Mouse (Mus musculus) small intestine, adult 2 months (tissue): Measurements from ENCODE around the gene Nod2. TPM values are rescaled to one million over a fixed set of nuclear protein-coding genes. Genes with fewer than 3 reads are reported as not detected.
A peak's percentile ranks its signal among the peaks of the same experiment; 100 is the strongest.

ENCODE experiments used
- H3K27ac ChIP-seq: fragments of 200-500 bp; 2 replicates; pipeline ENCODE4 v1.5.1; 2012; ENCODE audit warnings: low read depth, low read length, control low read depth, inconsistent platforms; ENCODE audit not compliant: insufficient read depth
- H3K27me3 ChIP-seq: fragments of 200-500 bp; 2 replicates; pipeline ENCODE4 v1.6.1; 2012; ENCODE audit warnings: mild to moderate bottlenecking, moderate library complexity, low read length, inconsistent platforms; ENCODE audit not compliant: control insufficient read depth, insufficient read depth
- H3K36me3 ChIP-seq: fragments of 200-500 bp; 2 replicates; pipeline ENCODE4 v1.6.1; 2012; ENCODE audit warnings: mild to moderate bottlenecking, low read length, control low read depth, inconsistent platforms; ENCODE audit not compliant: control insufficient read depth, insufficient read depth
- H3K4me1 ChIP-seq: fragments of 200-500 bp; 2 replicates; pipeline ENCODE4 v1.6.1; 2012; ENCODE audit warnings: low read length, inconsistent platforms, mixed read lengths; ENCODE audit not compliant: control insufficient read depth, insufficient read depth, insufficient read length
- H3K4me3 ChIP-seq: fragments of 200-500 bp; 2 replicates; pipeline ENCODE4 v1.5.1; 2012; ENCODE audit warnings: low read depth, mild to moderate bottlenecking, control low read depth, inconsistent platforms, low read length, moderate library complexity
- CTCF ChIP-seq: fragments of 200-500 bp; IDR thresholded peaks from 2 replicates; pipeline ENCODE4 v1.5.1; 2012; ENCODE audit warnings: low read depth, mild to moderate bottlenecking, control low read depth, inconsistent platforms, low read length, moderate library complexity, mixed read lengths; ENCODE audit not compliant: insufficient replicate concordance, insufficient read length; ENCODE audit errors: extremely low read depth
- POLR2A ChIP-seq: fragments of 200-500 bp; IDR thresholded peaks from 2 replicates; pipeline ENCODE4 v1.6.1; 2012; ENCODE audit warnings: low read depth, mild to moderate bottlenecking, control low read depth, inconsistent platforms, low read length, moderate library complexity
- WGBS: fragments of 180-500 bp; shearing (Covaris S2); methylation state at CpG from one replicate; pipeline ENCODE4 v1.1.7; 2018; 5-methylcytosine and 5-hydroxymethylcytosine counted together
- polyA plus RNA-seq: library from polyadenylated mRNA; depleted of rRNA; stranded (reverse); fragments of >200 nt; gene quantifications from 2 replicates; pipeline ENCODE4 v1.2.3, GENCODE M21; 2012; rRNA removed

The Nod2 gene
- polyA plus RNA-seq: 1.7 and 2.2 TPM in 2 replicates

- Histone ChIP-seq H3K27me3 (no peaks in the 10 kb centered on the region), H3K36me3 (no peaks in the 10 kb centered on the region), H3K4me1 (peaks cover 42% of the 10 kb centered on the region), H3K4me3 (peak within 1 kb of the TSS; percentile 74), H3K27ac (peak within 1 kb of the TSS; percentile 48; the same call in 1 of the 2 replicates)
- peak; percentile 68; the same call in 1 of the 2 replicates for TF ChIP-seq POLR2A
- no peak for TF ChIP-seq CTCF
- WGBS: 10% methylated on average over 33 of the region's 33 CpGs
Observed at GRCm38 (mm10) chr8:88646837-88647778, at the start of gene Nod2. TSS of gene Nod2 (plus strand) at chr8:88647315.

GRCm38 (mm10) chr8:88598578-88598977 is 48.5 kb upstream of the Nod2 start:
- no peak for TF ChIP-seq POLR2A
- no peak for TF ChIP-seq CTCF
- WGBS: 74% methylated on average over 5 of the region's 5 CpGs
- H3K27ac ChIP-seq: no peak overlapping the region
- H3K36me3 ChIP-seq: no peaks in the 10 kb centered on the region
- H3K4me1 ChIP-seq: no peaks in the 10 kb centered on the region
- no peaks in the 10 kb centered on the region for H3K27me3 ChIP-seq
- H3K4me3 ChIP-seq: no peak overlapping the region

DNA sequence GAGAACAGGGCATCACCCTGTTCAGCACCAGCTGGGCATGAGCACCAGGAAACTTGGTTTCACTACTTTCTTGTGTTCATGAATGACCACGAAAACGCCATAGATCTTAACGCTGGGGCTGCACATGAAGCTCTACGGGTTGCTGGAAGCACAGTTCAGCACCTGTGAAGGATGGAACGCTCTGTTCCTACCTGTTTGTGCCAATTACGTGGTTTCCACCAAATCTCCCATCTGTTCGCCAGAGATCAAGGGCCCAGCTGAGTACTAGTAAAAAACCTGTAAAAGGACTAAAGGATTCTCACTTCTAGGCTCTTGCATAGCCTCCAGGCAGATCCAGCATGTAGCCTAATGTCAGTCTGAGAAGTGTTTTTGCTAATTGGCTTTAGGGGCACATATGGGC is 47.6 kb upstream of the Nod2 start:
- no peaks in the 10 kb centered on the region for H3K27me3 ChIP-seq
- no peak overlapping the region for H3K4me3 ChIP-seq
- H3K4me1 ChIP-seq: no peaks in the 10 kb centered on the region
- H3K36me3 ChIP-seq: no peaks in the 10 kb centered on the region
- TF ChIP-seq POLR2A (no peak), CTCF (no peak)
- 80% methylated on average over 7 of the region's 7 CpGs for WGBS
- no peak overlapping the region for H3K27ac ChIP-seq

GRCm38 (mm10) chr8:88603446-88603989 is 43.6 kb upstream of the Nod2 start:
- H3K4me3 ChIP-seq: no peak overlapping the region
- no peaks in the 10 kb centered on the region for H3K4me1 ChIP-seq
- whole genome bisulfite sequencing: 21% methylated on average over 10 of the region's 10 CpGs
- no peaks in the 10 kb centered on the region for H3K36me3 ChIP-seq
- no peak overlapping the region for H3K27ac ChIP-seq
- TF ChIP-seq CTCF (no peak), POLR2A (no peak)
- H3K27me3 ChIP-seq: no peaks in the 10 kb centered on the region

DNA sequence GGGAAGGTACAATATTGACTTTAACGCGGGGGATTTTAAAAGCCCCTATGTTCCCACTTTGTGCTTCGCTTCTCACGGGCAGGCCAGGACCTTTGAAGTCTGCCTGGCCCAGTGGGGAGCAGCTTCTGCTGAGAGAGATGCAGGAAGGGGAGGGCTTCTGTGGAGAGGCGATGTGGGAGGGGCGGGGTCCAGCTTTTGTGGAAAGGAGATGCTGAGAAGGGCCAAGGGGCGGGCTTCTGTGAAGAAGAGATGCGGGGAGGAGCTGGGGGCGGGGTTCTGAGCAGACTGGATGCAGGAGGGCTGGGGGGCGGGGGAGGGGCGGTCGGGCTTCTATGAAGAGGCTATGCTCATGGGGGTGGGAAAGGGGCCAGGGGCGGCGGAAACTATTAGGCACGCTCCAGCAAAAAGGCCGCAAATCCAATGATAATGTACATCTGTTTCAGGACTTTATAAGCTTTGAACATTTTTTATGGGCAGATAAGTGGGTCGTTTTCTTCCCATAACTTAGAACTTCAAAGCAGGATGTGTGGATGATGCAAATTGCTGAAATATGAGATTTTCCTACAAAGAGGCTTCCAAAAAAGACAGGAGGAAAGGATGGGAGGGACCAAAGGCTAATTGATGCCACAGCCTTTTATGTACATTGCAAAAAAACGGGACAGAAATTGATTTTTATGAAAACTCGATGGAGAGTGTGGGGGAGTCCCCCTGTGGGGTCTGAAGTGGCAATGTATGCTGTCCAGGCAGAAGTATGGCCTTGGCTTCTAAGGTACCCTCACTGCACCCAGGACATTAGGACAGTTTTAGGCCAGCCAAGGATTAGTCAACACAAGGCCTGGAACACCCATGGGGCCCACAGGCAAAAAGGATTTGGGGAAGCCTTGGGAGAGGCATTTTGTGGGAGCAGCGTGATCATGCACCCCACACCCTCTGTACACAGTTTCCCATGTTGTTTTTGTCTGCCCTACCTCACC is 42.8 kb upstream of the Nod2 start:
- TF ChIP-seq POLR2A: no peak
- no peak for TF ChIP-seq CTCF
- Histone ChIP-seq H3K4me1 (no peaks in the 10 kb centered on the region), H3K4me3 (no peak overlapping the region), H3K27me3 (no peaks in the 10 kb centered on the region), H3K36me3 (no peaks in the 10 kb centered on the region), H3K27ac (no peak overlapping the region)
- 26% methylated on average over 19 of the region's 20 CpGs for WGBS

GRCm38 (mm10) chr8:88605361-88606040 is 41.6 kb upstream of the Nod2 start:
- Histone ChIP-seq H3K4me1 (no peaks in the 10 kb centered on the region), H3K36me3 (no peaks in the 10 kb centered on the region), H3K27ac (no peak overlapping the region), H3K27me3 (no peaks in the 10 kb centered on the region), H3K4me3 (no peak overlapping the region)
- WGBS: 37% methylated on average over 13 of the region's 13 CpGs
- TF ChIP-seq POLR2A: no peak
- no peak for TF ChIP-seq CTCF
